Mouse (Mus musculus) bone marrow macrophage, adult 2 months (primary cell): ENCODE measurements at regions not wholly inside any gene's neighbourhood (a gene's known extent, or its start where the extent isn't known, plus 50 kb on each side); places are given as distances from the start of the nearest gene placed in this dataset.

Experiments
- H3K27ac ChIP-seq: 2 replicates; pipeline ENCODE4 v1.5.1; 2012; ENCODE audit warnings: low read depth, low read length; ENCODE audit not compliant: insufficient read depth
- H3K4me1 ChIP-seq: 2 replicates; pipeline ENCODE4 v1.6.1; 2012; ENCODE audit warnings: low read length; ENCODE audit not compliant: control insufficient read depth, insufficient read depth
- H3K4me3 ChIP-seq: 2 replicates; pipeline ENCODE4 v1.5.1; 2012; ENCODE audit warnings: mild to moderate bottlenecking, low read length, moderate library complexity; ENCODE audit not compliant: insufficient read depth
- CTCF ChIP-seq: IDR thresholded peaks from 2 replicates; pipeline ENCODE4 v1.5.1; 2012; ENCODE audit warnings: low read depth, mild to moderate bottlenecking, low read length, moderate library complexity
- POLR2A ChIP-seq: IDR thresholded peaks from 2 replicates; pipeline ENCODE4 v1.6.1; 2012; ENCODE audit warnings: mild to moderate bottlenecking, low read depth, low read length, borderline replicate concordance

- H3K27ac ChIP-seq = no peak overlapping the region
- H3K4me3 ChIP-seq = no peak overlapping the region
- H3K4me1 ChIP-seq = no peaks in the 10 kb centered on the region
- TF ChIP-seq POLR2A = no peak
Observed at GRCm38 (mm10) chr5:41206462-41206861, 501.5 kb downstream of the Rab28 start.

GRCm38 (mm10) chr5:41204417-41204816 is 503.5 kb downstream of the Rab28 start:
- TF ChIP-seq POLR2A (no peak), CTCF (no peak)
- no peak overlapping the region for H3K27ac ChIP-seq
- no peak overlapping the region for H3K4me3 ChIP-seq
- no peaks in the 10 kb centered on the region for H3K4me1 ChIP-seq

GRCm38 (mm10) chr5:41187193-41187592 is 520.8 kb downstream of the Rab28 start:
- TF ChIP-seq POLR2A = no peak
- no peak for TF ChIP-seq CTCF
- no peak overlapping the region for H3K27ac ChIP-seq
- no peak overlapping the region for H3K4me3 ChIP-seq
- no peaks in the 10 kb centered on the region for H3K4me1 ChIP-seq

GRCm38 (mm10) chr5:41177220-41177619 is 530.7 kb downstream of the Rab28 start:
- no peak for TF ChIP-seq CTCF
- TF ChIP-seq POLR2A = no peak
- H3K4me1 ChIP-seq = no peaks in the 10 kb centered on the region
- H3K4me3 ChIP-seq = no peak overlapping the region
- H3K27ac ChIP-seq = no peak overlapping the region

GRCm38 (mm10) chr5:41165870-41166626 is 541.9 kb downstream of the Rab28 start:
- H3K27ac ChIP-seq = no peak overlapping the region
- TF ChIP-seq CTCF (no peak), POLR2A (no peak)
- no peaks in the 10 kb centered on the region for H3K4me1 ChIP-seq
- H3K4me3 ChIP-seq = no peak overlapping the region

- Histone ChIP-seq H3K27ac (no peak overlapping the region), H3K4me3 (no peak overlapping the region), H3K4me1 (no peaks in the 10 kb centered on the region)
- no peak for TF ChIP-seq POLR2A
- no peak for TF ChIP-seq CTCF
Observed at GRCm38 (mm10) chr5:41125050-41125449, 582.9 kb downstream of the Rab28 start.

GRCm38 (mm10) chr5:41117658-41118057 is 590.3 kb downstream of the Rab28 start:
- no peak overlapping the region for H3K4me3 ChIP-seq
- no peak overlapping the region for H3K27ac ChIP-seq
- no peaks in the 10 kb centered on the region for H3K4me1 ChIP-seq
- TF ChIP-seq POLR2A = no peak
- TF ChIP-seq CTCF = no peak

GRCm38 (mm10) chr5:41087773-41088172 is 620.2 kb downstream of the Rab28 start:
- H3K27ac ChIP-seq = no peak overlapping the region
- TF ChIP-seq CTCF = no peak
- TF ChIP-seq POLR2A = no peak
- no peak overlapping the region for H3K4me3 ChIP-seq
- H3K4me1 ChIP-seq = no peaks in the 10 kb centered on the region

GRCm38 (mm10) chr5:41076412-41076811 is 631.5 kb downstream of the Rab28 start:
- H3K4me3 ChIP-seq = no peak overlapping the region
- H3K4me1 ChIP-seq = no peaks in the 10 kb centered on the region
- TF ChIP-seq CTCF (no peak), POLR2A (no peak)
- no peak overlapping the region for H3K27ac ChIP-seq

- Histone ChIP-seq H3K4me3 (no peak overlapping the region), H3K27ac (no peak overlapping the region), H3K4me1 (no peaks in the 10 kb centered on the region)
- no peak for TF ChIP-seq CTCF
- TF ChIP-seq POLR2A = no peak
Observed at GRCm38 (mm10) chr5:41061646-41062045, 646.3 kb downstream of the Rab28 start.
